Mouse (Mus musculus) embryonic facial prominence, embryonic 15.5 days (tissue): ENCODE measurements around the gene Cyp2u1. TPM values are rescaled to one million over a fixed set of nuclear protein-coding genes. Genes with fewer than 3 reads are reported as not detected.
A peak's percentile ranks its signal among the peaks of the same experiment; 100 is the strongest.

Experiments
- ATAC-seq: fragments of 200-750 bp; cut with Nextera tagmentation; 2 replicates; pipeline ENCODE4 v1.8.0; 2017; ENCODE audit warnings: low read depth, moderate TSS enrichment; ENCODE audit not compliant: insufficient number of reproducible peaks, low FRiP score, low TSS enrichment
- H3K27ac ChIP-seq: fragments of 300-500 bp; sonication (generic); replicated peaks from 2 replicates; pipeline ENCODE4 v1.5.1; 2015; ENCODE audit warnings: mild to moderate bottlenecking, inconsistent platforms
- H3K27me3 ChIP-seq: fragments of 300-500 bp; sonication (generic); 2 replicates; pipeline ENCODE4 v1.6.1; 2015; ENCODE audit warnings: inconsistent platforms
- H3K36me3 ChIP-seq: fragments of 300-500 bp; sonication (generic); 2 replicates; pipeline ENCODE4 v1.6.1; 2015; ENCODE audit warnings: mild to moderate bottlenecking, inconsistent platforms
- H3K4me1 ChIP-seq: fragments of 300-500 bp; sonication (generic); 2 replicates; pipeline ENCODE4 v1.6.1; 2015; ENCODE audit warnings: inconsistent platforms
- H3K4me2 ChIP-seq: fragments of 300-500 bp; sonication (generic); replicated peaks from 2 replicates; pipeline ENCODE4 v1.6.1; 2015; ENCODE audit warnings: mild to moderate bottlenecking, inconsistent platforms
- H3K4me3 ChIP-seq: fragments of 300-500 bp; sonication (generic); replicated peaks from 2 replicates; pipeline ENCODE4 v1.5.1; 2015; ENCODE audit warnings: mild to moderate bottlenecking, inconsistent platforms
- H3K9ac ChIP-seq: fragments of 300-500 bp; sonication (generic); 2 replicates; pipeline ENCODE4 v1.6.1; 2015; ENCODE audit warnings: inconsistent platforms
- H3K9me3 ChIP-seq: fragments of 300-500 bp; sonication (generic); replicated peaks from 2 replicates; pipeline ENCODE4 v1.6.1; 2016; ENCODE audit warnings: inconsistent platforms
- WGBS: fragments of 180-500 bp; shearing (Covaris S2); methylation state at CpG from one replicate; pipeline ENCODE4 v1.1.7; 2015; 5-methylcytosine and 5-hydroxymethylcytosine counted together
- polyA plus RNA-seq: library from polyadenylated mRNA; unstranded; fragments of >200 nt; fragmentation: Nextera tagmentation; extraction: Ambion mirVana; gene quantifications from 2 replicates; pipeline ENCODE4 v1.2.1, GENCODE M21; 2015

Gene Cyp2u1
- polyA plus RNA-seq, 1 experiment from 2014 or later: 1.5 TPM

GRCm38 (mm10) chr3:131306255-131306654 lies 3.2 kb upstream of the Cyp2u1 start:
- H3K27me3 ChIP-seq: no peaks in the 10 kb centered on the region
- WGBS: 68% methylated on average over 7 of the region's 7 CpGs
- no peak overlapping the region for H3K9ac ChIP-seq
- no peak overlapping the region for H3K4me3 ChIP-seq
- H3K27ac ChIP-seq: no peak overlapping the region
- H3K4me2 ChIP-seq: no peak overlapping the region
- no peak for ATAC-seq
- peaks cover 6% of the 10 kb centered on the region for H3K4me1 ChIP-seq
- no peaks in the 10 kb centered on the region for H3K36me3 ChIP-seq
- H3K9me3 ChIP-seq: peaks cover 4% of the 10 kb centered on the region; the same call in 1 of the 2 replicates

GRCm38 (mm10) chr3:131303320-131303714 lies 290 bp upstream of the Cyp2u1 start:
- H3K9me3 ChIP-seq: no peaks in the 10 kb centered on the region
- H3K27ac ChIP-seq: no peak overlapping the region
- no peaks in the 10 kb centered on the region for H3K27me3 ChIP-seq
- H3K4me3 ChIP-seq: peak overlapping the region; percentile 77
- ATAC-seq: no peak; the same call in 1 of the 2 replicates
- peak overlapping the region; percentile 97 for H3K4me2 ChIP-seq
- H3K4me1 ChIP-seq: peaks cover 6% of the 10 kb centered on the region
- H3K9ac ChIP-seq: no peak overlapping the region
- WGBS: 13% methylated on average over 5 of the region's 5 CpGs
- no peaks in the 10 kb centered on the region for H3K36me3 ChIP-seq

GRCm38 (mm10) chr3:131299908-131300307 lies 3.1 kb downstream of the Cyp2u1 start:
- H3K27ac ChIP-seq: no peak overlapping the region
- 8% methylated on average over 6 of the region's 6 CpGs for WGBS
- no peaks in the 10 kb centered on the region for H3K9me3 ChIP-seq
- H3K4me2 ChIP-seq: no peak overlapping the region
- H3K4me3 ChIP-seq: no peak overlapping the region
- no peak for ATAC-seq
- H3K9ac ChIP-seq: no peak overlapping the region
- peaks cover 12% of the 10 kb centered on the region for H3K4me1 ChIP-seq
- no peaks in the 10 kb centered on the region for H3K36me3 ChIP-seq
- no peaks in the 10 kb centered on the region for H3K27me3 ChIP-seq

GRCm38 (mm10) chr3:131299078-131299477 lies 3.9 kb downstream of the Cyp2u1 start:
- ATAC-seq: no peak
- Histone ChIP-seq H3K4me3 (no peak overlapping the region), H3K4me1 (peaks cover 12% of the 10 kb centered on the region), H3K9me3 (no peaks in the 10 kb centered on the region), H3K36me3 (no peaks in the 10 kb centered on the region), H3K27me3 (no peaks in the 10 kb centered on the region), H3K9ac (no peak overlapping the region), H3K4me2 (no peak overlapping the region), H3K27ac (no peak overlapping the region)
- 86% methylated on average over 9 of the region's 9 CpGs for WGBS

- Histone ChIP-seq H3K4me1 (peaks cover 6% of the 10 kb centered on the region; the same call in 1 of the 2 replicates), H3K27me3 (no peaks in the 10 kb centered on the region), H3K4me3 (no peak overlapping the region), H3K9ac (no peak overlapping the region), H3K36me3 (no peaks in the 10 kb centered on the region), H3K9me3 (no peaks in the 10 kb centered on the region), H3K4me2 (no peak overlapping the region), H3K27ac (no peak overlapping the region)
- 74% methylated on average over 7 of the region's 7 CpGs for WGBS
- no peak for ATAC-seq
These were observed 6.1 kb downstream of the Cyp2u1 start for GRCm38 (mm10) chr3:131296893-131297292.

GRCm38 (mm10) chr3:131295513-131296200 lies 7.4 kb downstream of the Cyp2u1 start:
- H3K27me3 ChIP-seq: no peaks in the 10 kb centered on the region
- H3K27ac ChIP-seq: no peak overlapping the region
- H3K4me2 ChIP-seq: no peak overlapping the region
- WGBS: 68% methylated on average over 12 of the region's 12 CpGs
- no peak overlapping the region for H3K4me3 ChIP-seq
- no peak overlapping the region for H3K9ac ChIP-seq
- no peaks in the 10 kb centered on the region for H3K36me3 ChIP-seq
- H3K9me3 ChIP-seq: no peaks in the 10 kb centered on the region
- peaks cover 6% of the 10 kb centered on the region; the same call in 1 of the 2 replicates for H3K4me1 ChIP-seq
- 0 out of 2 replicates have a peak, but pooled peaks have one; percentile 12 for ATAC-seq

GRCm38 (mm10) chr3:131294503-131294902 lies 8.5 kb downstream of the Cyp2u1 start:
- Histone ChIP-seq H3K36me3 (no peaks in the 10 kb centered on the region), H3K4me3 (no peak overlapping the region), H3K4me1 (peaks cover 6% of the 10 kb centered on the region; the same call in 1 of the 2 replicates), H3K9me3 (no peaks in the 10 kb centered on the region), H3K27me3 (no peaks in the 10 kb centered on the region), H3K9ac (no peak overlapping the region), H3K27ac (no peak overlapping the region), H3K4me2 (no peak overlapping the region)
- 48% methylated on average over 3 of the region's 3 CpGs for WGBS
- no peak for ATAC-seq

- Histone ChIP-seq H3K27ac (no peak overlapping the region), H3K4me3 (no peak overlapping the region), H3K4me2 (no peak overlapping the region), H3K4me1 (peaks cover 6% of the 10 kb centered on the region; the same call in 1 of the 2 replicates), H3K9me3 (no peaks in the 10 kb centered on the region), H3K36me3 (no peaks in the 10 kb centered on the region), H3K9ac (no peak overlapping the region), H3K27me3 (no peaks in the 10 kb centered on the region)
- ATAC-seq: no peak
- 74% methylated on average over 3 of the region's 3 CpGs for WGBS
These were observed 10.1 kb downstream of the Cyp2u1 start for GRCm38 (mm10) chr3:131292959-131293358.

- 93% methylated on average over 2 of the region's 2 CpGs for WGBS
- H3K9me3 ChIP-seq: no peaks in the 10 kb centered on the region
These were observed 10.7 kb downstream of the Cyp2u1 start for GRCm38 (mm10) chr3:131292349-131292748.

GRCm38 (mm10) chr3:131291890-131292289 lies 11.1 kb downstream of the Cyp2u1 start:
- H3K4me1 ChIP-seq: peaks cover 6% of the 10 kb centered on the region; the same call in 1 of the 2 replicates
- H3K27me3 ChIP-seq: no peaks in the 10 kb centered on the region
- no peaks in the 10 kb centered on the region for H3K9me3 ChIP-seq
- no peak overlapping the region for H3K4me3 ChIP-seq
- 83% methylated on average over 4 of the region's 4 CpGs for WGBS
- no peak for ATAC-seq
- no peaks in the 10 kb centered on the region for H3K36me3 ChIP-seq
- H3K9ac ChIP-seq: no peak overlapping the region
- H3K27ac ChIP-seq: no peak overlapping the region
- no peak overlapping the region for H3K4me2 ChIP-seq

More at GRCm38 (mm10) chr3:131292349-131292748, 10.7 kb downstream of the Cyp2u1 start:
- Histone ChIP-seq H3K36me3 (no peaks in the 10 kb centered on the region), H3K27me3 (no peaks in the 10 kb centered on the region), H3K4me3 (no peak overlapping the region), H3K4me2 (no peak overlapping the region), H3K27ac (no peak overlapping the region), H3K4me1 (peaks cover 6% of the 10 kb centered on the region; the same call in 1 of the 2 replicates), H3K9ac (no peak overlapping the region)
- ATAC-seq: no peak

GRCm38 (mm10) chr3:131274151-131274550 lies 28.9 kb downstream of the Cyp2u1 start:
- H3K36me3 ChIP-seq: no peaks in the 10 kb centered on the region
- H3K9ac ChIP-seq: no peak overlapping the region
- no peak overlapping the region for H3K4me3 ChIP-seq
- H3K4me2 ChIP-seq: no peak overlapping the region
- WGBS: 90% methylated on average over 4 of the region's 4 CpGs
- H3K4me1 ChIP-seq: peaks cover 20% of the 10 kb centered on the region
- H3K9me3 ChIP-seq: no peaks in the 10 kb centered on the region
- H3K27me3 ChIP-seq: no peaks in the 10 kb centered on the region
- no peak overlapping the region for H3K27ac ChIP-seq
- no peak for ATAC-seq
